Mouse (Mus musculus): Measurements from ENCODE around the gene AA792892.
"Not testable (repeated sequence)": the region's sequence is repeated elsewhere in the genome, so short reads cannot be mapped to it uniquely, and the experiment has no call there.

- not testable (repeated sequence) for TF ChIP-seq POLR2A (IDR thresholded peaks at IDR 0.05; ENCODE audit: extremely low read depth, insufficient read depth, low read length); CTCF (IDR thresholded peaks at IDR 0.05; ENCODE audit: low read depth, low read length)
Measured at GRCm38 (mm10) chr5:94306696-94307095, 32.9 kb upstream of the AA792892 start, which contains the start of gene A430089I19Rik.

All from liver, adult 2 months (tissue).